Mouse (Mus musculus) megakaryocyte-erythroid progenitor cell, adult 5 weeks (primary cell): ENCODE data around the gene Rnf157. TPM values are rescaled to one million over a fixed set of nuclear protein-coding genes. Genes with fewer than 3 reads are reported as not detected.

Source experiments
- polyA plus RNA-seq: library from polyadenylated mRNA; stranded (reverse); fragments of >175 nt; gene quantifications from 2 replicates; pipeline ENCODE4 v1.2.3, GENCODE M21; 2012

Rnf157 gene
- polyA plus RNA-seq, result 9.0 and 10.1 TPM in 2 replicates

GRCm38 (mm10) chr11:116412904-116413630 lies at the start of gene Rnf157:
Rnf157 (minus strand) TSS chr11:116413032.

GRCm38 (mm10) chr11:116433356-116434286 lies 20.8 kb upstream of the Rnf157 start, which contains the start of gene Ubald2:
Ubald2 (plus strand) TSS chr11:116434094.

GRCm38 (mm10) chr11:116335244-116336036 lies 77.4 kb downstream of the Rnf157 start, which contains the start of gene Foxj1:
Foxj1 (minus strand) TSS chr11:116335399.

GRCm38 (mm10) chr11:116307019-116307725 lies 105.7 kb downstream of the Rnf157 start, which contains the start of gene Exoc7:
Exoc7 (minus strand) TSS chr11:116307233.

Other genes starting within 250 kb of the Rnf157 start
- 21.1 and 35.1 TPM in 2 replicates for gene Fbf1, start 244.9 kb downstream of the Rnf157 start, polyA plus RNA-seq
- gene Ten1, start 214.2 kb downstream of the Rnf157 start, polyA plus RNA-seq, result 138 and 142 TPM in 2 replicates
- 2.9 and 3.1 TPM in 2 replicates for gene Acox1, start 214.0 kb downstream of the Rnf157 start, polyA plus RNA-seq
- 1.5 and 3.1 TPM in 2 replicates for gene Evpl, start 175.0 kb downstream of the Rnf157 start, polyA plus RNA-seq
- 59.2 and 66.7 TPM in 2 replicates for gene Srp68, start 138.8 kb downstream of the Rnf157 start, polyA plus RNA-seq
- 0.13 and 0.17 TPM in 2 replicates for gene Galr2, start 132.1 kb downstream of the Rnf157 start, polyA plus RNA-seq
- gene Exoc7, start 105.8 kb downstream of the Rnf157 start, polyA plus RNA-seq, result 12.4 and 14.8 TPM in 2 replicates
- 0.35 and 1.3 TPM in 2 replicates for gene Foxj1, start 77.6 kb downstream of the Rnf157 start, polyA plus RNA-seq
- 706 and 748 TPM in 2 replicates for gene Ubald2, start 21.1 kb upstream of the Rnf157 start, polyA plus RNA-seq
- gene Qrich2, start 53.2 kb upstream of the Rnf157 start, polyA plus RNA-seq, result not detected in 2 replicates
- gene Prpsap1, start 81.2 kb upstream of the Rnf157 start, polyA plus RNA-seq, result 73.0 and 78.3 TPM in 2 replicates
- 69.4 and 73.3 TPM in 2 replicates for gene Sphk1, start 117.9 kb upstream of the Rnf157 start, polyA plus RNA-seq
- gene Ube2o, start 168.4 kb upstream of the Rnf157 start, polyA plus RNA-seq, result 27.4 and 35.3 TPM in 2 replicates
- not detected in 2 replicates for gene Aanat, start 173.4 kb upstream of the Rnf157 start, polyA plus RNA-seq
- 25.8 and 32.5 TPM in 2 replicates for gene Rhbdf2, start 214.0 kb upstream of the Rnf157 start, polyA plus RNA-seq
- gene Prcd, start 240.5 kb upstream of the Rnf157 start, polyA plus RNA-seq, result not detected in 2 replicates
- gene Cygb, start 241.3 kb upstream of the Rnf157 start, polyA plus RNA-seq, result 0.11 and 0.12 TPM in 2 replicates